Mouse (Mus musculus): ENCODE measurements at regions not wholly inside any gene's neighbourhood (a gene's known extent, or its start where the extent isn't known, plus 50 kb on each side); places are given as distances from the start of the nearest gene placed in this dataset.

GRCm38 (mm10) chr15:94074161-94074950 is 390.9 kb downstream of the Adamts20 start:
- TF ChIP-seq CTCF (IDR thresholded peaks at IDR 0.05; ENCODE audit: borderline replicate concordance, extremely low read depth, insufficient read depth, insufficient read length) (no peak), POLR2A (IDR thresholded peaks at IDR 0.05; ENCODE audit: borderline replicate concordance, extremely low read depth, insufficient read depth, insufficient read length, poor library complexity, severe bottlenecking) (no peak)
